10 mouse cellular contexts compared by ENCODE assay signal in the genomic region with DNA sequence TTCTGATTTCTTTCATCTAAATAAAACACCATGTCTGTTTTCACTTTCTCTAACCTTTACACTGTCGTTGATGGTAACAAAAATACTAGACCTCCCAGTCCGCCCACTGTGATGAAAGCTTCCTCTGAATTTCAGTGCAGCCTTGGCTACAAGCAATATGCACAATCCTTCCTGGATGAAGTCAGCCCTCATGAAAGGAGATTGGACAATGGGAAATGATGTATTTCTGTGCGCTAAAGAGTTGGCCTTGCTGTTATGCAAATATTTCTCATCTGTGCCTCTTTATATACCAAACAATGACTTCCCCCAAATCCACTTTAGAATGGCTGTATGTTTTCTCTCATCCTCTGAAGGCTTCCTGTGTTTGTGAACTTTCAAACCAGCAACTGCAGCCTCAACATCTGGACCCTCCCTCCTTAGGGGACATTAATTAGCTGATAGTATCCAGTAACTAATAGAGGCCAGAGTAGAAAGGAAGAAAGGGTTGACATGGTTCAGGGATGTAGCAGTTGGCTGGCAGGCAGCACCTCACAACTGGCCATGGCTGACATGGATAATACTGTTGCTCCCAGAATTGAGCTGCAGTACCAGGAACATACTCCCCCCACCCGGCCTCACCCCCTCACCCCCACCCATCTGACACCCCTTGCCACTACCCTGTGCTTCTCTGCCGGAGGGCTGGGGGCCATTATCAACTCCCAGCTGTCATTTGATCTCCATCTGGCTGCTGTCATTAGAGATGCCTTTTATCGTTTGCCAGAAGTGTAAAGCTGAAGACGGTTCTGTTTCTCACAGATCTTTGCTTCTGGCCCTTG. TPM values are rescaled to one million over a fixed set of nuclear protein-coding genes. Genes with fewer than 3 reads are reported as not detected.
DNase-seq lines count a peak whose midpoint lies in the region; ATAC-seq and TF ChIP-seq lines count a peak whose summit lies in the region.
"Had no signal": no experiment of that assay in that cellular context is flagged by ENCODE, and none has a peak within 500 bp of the region (broad histone marks: within the 10 kb centered on the region; RNA-seq: fewer than 3 reads in every experiment).

No protein-coding gene starts in this region.

- H3K27me3 ChIP-seq in hindbrain, embryonic 15.5 days = no peaks in the 10 kb centered on the region
- H3K27me3 ChIP-seq in midbrain, embryonic 12.5 days = no peaks in the 10 kb centered on the region

- whole genome bisulfite sequencing in hindbrain, embryonic 15.5 days = 28% methylated on average over 7 of the region's 7 CpGs
- 50% methylated on average over 7 of the region's 7 CpGs for WGBS in midbrain, embryonic 12.5 days

- H3K27ac ChIP-seq in hindbrain, embryonic 15.5 days (replicated peaks) = no peak overlapping the region; the same call in 1 of the 2 replicates
- H3K27ac ChIP-seq in midbrain, embryonic 12.5 days (replicated peaks) = 0 out of 2 replicates have a peak overlapping the region, but pooled peaks have one; percentile 2

- no peak for TF ChIP-seq POLR2A in brain, embryonic 14.5 days (IDR thresholded peaks at IDR 0.05; ENCODE audit: borderline replicate concordance, extremely low read depth, insufficient read depth, insufficient read length, poor library complexity, severe bottlenecking)

- no peak overlapping the region for H3K9ac ChIP-seq in hindbrain, embryonic 15.5 days
- H3K9ac ChIP-seq in midbrain, embryonic 12.5 days (replicated peaks) = no peak overlapping the region

- H3K4me1 ChIP-seq in hindbrain, embryonic 15.5 days (replicated peaks) = 0 out of 2 replicates have a peak, but pooled peaks cover 7% of the 10 kb centered on the region
- peaks cover 12% of the 10 kb centered on the region for H3K4me1 ChIP-seq in midbrain, embryonic 12.5 days

- peak; percentile 48 for ATAC-seq in hindbrain, embryonic 15.5 days (ENCODE audit: low FRiP score, low read depth)
- ATAC-seq in midbrain, embryonic 12.5 days (ENCODE audit: low FRiP score, low read depth) = peak; percentile 74
- no peak for ATAC-seq in inflammation-experienced regulatory T-cells, adult 6 months

- H3K9me3 ChIP-seq in hindbrain, embryonic 15.5 days = no peaks in the 10 kb centered on the region
- no peaks in the 10 kb centered on the region for H3K9me3 ChIP-seq in midbrain, embryonic 12.5 days

- DNase-seq in embryo, embryonic 11 days = peak; percentile 21
- DNase-seq in embryo, embryonic 10.5 days (ENCODE audit: low spot score) = no peak
- peak; percentile 82 for DNase-seq in brain, embryonic 14.5 days (ENCODE audit: low read depth)
- no peak for DNase-seq in left cerebral cortex, adult 18-20 months (ENCODE audit: low spot score in 2 of 2)
- DNase-seq in ovary, adult 18-20 months (ENCODE audit: low spot score) = no peak
- DNase-seq: cerebellum, postnatal 36 days; gastrocnemius, postnatal 10 days had no signal

- TF ChIP-seq CTCF in brain, embryonic 14.5 days (IDR thresholded peaks at IDR 0.05; ENCODE audit: borderline replicate concordance, extremely low read depth, insufficient read depth, insufficient read length) = no peak

- no peaks in the 10 kb centered on the region for H3K36me3 ChIP-seq in hindbrain, embryonic 15.5 days
- no peaks in the 10 kb centered on the region for H3K36me3 ChIP-seq in midbrain, embryonic 12.5 days

- H3K4me2 ChIP-seq in hindbrain, embryonic 15.5 days = no peak overlapping the region
- no peak overlapping the region for H3K4me2 ChIP-seq in midbrain, embryonic 12.5 days (replicated peaks)

- H3K4me3 ChIP-seq in hindbrain, embryonic 15.5 days = no peak overlapping the region
- no peak overlapping the region for H3K4me3 ChIP-seq in midbrain, embryonic 12.5 days

RNA-seq across cellular contexts. Expression of a gene that starts 11.8 kb away (rescaled TPM):
- 16.9 and 17.4 TPM in 2 replicates for polyA plus RNA-seq in brain, embryonic 14.5 days (2012; rRNA removed)
- polyA plus RNA-seq in hindbrain, embryonic 15.5 days (2015; fragmentation: Nextera tagmentation; extraction: Ambion mirVana) = 17.1 and 17.3 TPM in 2 replicates
- polyA plus RNA-seq in midbrain, embryonic 12.5 days (2016; fragmentation: Nextera tagmentation; extraction: Ambion mirVana) = 20.3 and 20.7 TPM in 2 replicates
- polyA plus RNA-seq in inflammation-experienced regulatory T-cells, adult 6 months (2017; shearing (Covaris generic)) = 1 to 10 TPM; 5.2 to 6.5 (median 5.3) TPM
- total RNA-seq in left cerebral cortex, adult 18-20 months (2021) = 10 to 100 TPM; 10.1 to 15.4 TPM

Comparison
In these comparisons a context has a peak if more than half of its experiments do, and no peak if none do; other contexts are left out.
1. DNase-seq: peak in embryo, embryonic 11 days (single experiment) and brain, embryonic 14.5 days (single experiment); none in embryo, embryonic 10.5 days (single experiment), left cerebral cortex, adult 18-20 months (0 of 2) and ovary, adult 18-20 months (single experiment).